Mouse (Mus musculus) c-Kit-positive CD71-positive TER-119-negative erythroid progenitor cells, embryonic 14.5 days (primary cell): ENCODE measurements around the gene Stxbp6.

Source experiments
- DNase-seq: peaks from one replicate; pipeline ENCODE4 v3.0.0-alpha.2; 2013; ENCODE audit warnings: low read depth

Stxbp6 gene

DNA sequence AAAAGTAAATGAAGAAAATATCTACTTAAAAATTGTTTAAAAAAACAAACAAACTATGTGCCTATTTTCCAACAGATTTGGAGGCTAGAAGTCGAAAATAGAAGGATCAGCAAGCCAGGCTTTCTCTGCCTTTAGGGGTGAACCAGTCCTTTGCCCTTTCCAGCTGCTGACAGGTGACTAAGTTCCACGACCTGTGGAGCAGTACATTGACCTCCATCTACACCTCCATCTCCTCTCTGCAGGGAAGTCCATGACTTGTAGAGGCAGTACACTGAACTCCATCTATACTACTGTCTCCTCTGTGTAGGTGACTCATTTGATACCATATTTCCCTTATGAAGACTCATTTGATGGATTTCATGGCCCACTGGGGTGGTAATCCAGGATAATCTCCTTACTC, 78.2 kb downstream of the Stxbp6 start:
- no peak for DNase-seq

DNA sequence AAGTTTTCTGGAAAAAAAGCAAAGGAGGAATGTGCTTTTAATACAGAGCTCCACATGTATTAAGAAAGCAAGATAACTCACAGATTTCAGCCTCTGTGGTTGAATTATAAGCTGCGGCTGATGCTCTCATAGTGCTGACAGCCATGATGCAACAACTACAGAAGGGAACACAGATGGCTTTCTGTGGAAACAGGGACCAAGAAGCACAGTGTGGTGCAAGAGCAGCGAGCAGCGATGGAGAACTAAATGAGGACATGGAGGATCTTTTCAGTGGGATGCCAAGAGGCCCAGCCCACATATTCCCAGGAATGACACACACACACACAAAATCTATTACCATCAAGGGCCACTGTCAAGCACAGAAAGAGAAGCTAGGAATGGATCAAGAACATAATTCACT, 81.1 kb downstream of the Stxbp6 start:
- no peak for DNase-seq

DNA sequence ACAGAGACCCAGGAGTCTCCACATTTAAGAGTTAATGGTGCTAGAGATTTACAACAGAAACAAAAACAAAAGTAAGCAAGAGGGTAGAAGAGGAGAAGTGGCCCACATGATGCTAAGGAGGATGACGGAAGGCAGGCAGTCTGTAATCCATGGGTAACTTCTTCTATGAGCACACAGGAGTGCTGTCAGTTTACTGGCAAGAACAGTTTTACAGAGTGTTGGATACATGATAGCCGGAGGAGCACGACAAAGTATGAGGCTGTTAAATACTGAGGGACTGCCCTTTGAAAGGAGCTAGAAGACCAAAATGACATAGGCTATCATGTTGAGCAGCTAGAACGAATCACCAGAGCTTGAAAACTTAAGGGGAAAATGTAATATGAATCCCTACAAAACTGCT, 81.7 kb downstream of the Stxbp6 start:
- no peak for DNase-seq

GRCm38 (mm10) chr12:44990379-44990778, 84.1 kb downstream of the Stxbp6 start:
- DNase-seq = no peak

DNA sequence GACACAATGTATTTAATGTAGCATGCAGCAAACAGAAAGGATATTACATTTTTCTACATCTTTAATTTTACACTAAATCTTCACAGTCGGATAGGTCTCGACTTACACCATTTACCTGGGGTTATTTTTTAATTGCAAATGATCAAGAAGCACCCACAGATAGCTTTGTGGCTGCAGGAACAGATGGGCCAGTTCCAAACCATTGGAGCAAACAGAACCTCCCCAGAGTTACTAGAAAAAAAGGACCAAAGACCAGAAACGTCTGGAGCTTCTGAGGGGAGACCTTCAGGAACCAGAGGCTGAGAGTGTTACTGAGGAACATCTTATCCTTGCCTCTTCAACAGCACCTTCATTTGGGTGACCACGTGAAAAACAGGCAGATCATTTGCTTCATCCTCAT, 85.5 kb downstream of the Stxbp6 start:
- DNase-seq = no peak

DNA sequence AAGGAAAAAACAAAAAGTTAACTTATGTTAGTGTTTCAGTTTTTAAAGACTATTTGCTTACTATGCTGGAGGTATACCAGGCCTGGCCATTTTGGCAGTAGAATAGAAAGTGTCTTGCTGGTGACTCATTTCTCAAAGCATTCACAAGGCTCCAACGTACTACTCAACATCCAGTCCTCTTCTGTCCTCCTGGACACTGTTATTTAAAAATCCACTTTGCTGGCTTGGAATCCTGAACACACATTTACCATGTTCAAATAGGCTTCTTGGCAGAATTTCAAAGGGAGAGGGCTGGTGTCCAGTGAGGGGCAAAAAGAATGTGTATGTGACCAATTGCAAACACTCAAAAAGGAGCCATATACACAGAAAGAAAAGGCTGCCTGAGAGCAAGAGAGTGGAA, 86.7 kb downstream of the Stxbp6 start:
- DNase-seq = no peak

- DNase-seq = no peak
Measured at GRCm38 (mm10) chr12:44979316-44979848, 95.1 kb downstream of the Stxbp6 start.

GRCm38 (mm10) chr12:44975266-44975665, 99.2 kb downstream of the Stxbp6 start:
- DNase-seq = no peak

GRCm38 (mm10) chr12:44971477-44971876, 103.0 kb downstream of the Stxbp6 start:
- no peak for DNase-seq

DNA sequence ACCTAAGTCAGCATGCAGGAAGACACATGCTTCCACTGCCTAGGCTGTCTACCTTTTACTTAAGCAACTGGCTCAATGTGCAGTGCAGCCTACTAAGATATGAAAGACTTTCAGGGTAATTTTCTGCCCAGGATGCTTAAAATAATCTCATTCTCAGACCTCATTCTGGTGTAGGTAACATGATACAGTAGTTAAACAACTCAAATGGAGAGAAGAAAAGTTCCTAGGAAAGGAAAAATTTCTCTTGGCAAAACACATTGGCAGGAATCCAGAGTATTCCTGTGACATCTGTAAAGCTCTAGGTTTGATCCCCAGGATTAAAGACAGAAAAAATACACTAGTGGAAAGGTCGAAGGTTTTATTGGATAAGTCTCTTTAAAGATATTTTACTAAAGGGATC, 107.1 kb downstream of the Stxbp6 start:
- DNase-seq = no peak

GRCm38 (mm10) chr12:44957474-44957873, 117.0 kb downstream of the Stxbp6 start:
- no peak for DNase-seq

GRCm38 (mm10) chr12:44953121-44953520, 121.4 kb downstream of the Stxbp6 start:
- no peak for DNase-seq

DNA sequence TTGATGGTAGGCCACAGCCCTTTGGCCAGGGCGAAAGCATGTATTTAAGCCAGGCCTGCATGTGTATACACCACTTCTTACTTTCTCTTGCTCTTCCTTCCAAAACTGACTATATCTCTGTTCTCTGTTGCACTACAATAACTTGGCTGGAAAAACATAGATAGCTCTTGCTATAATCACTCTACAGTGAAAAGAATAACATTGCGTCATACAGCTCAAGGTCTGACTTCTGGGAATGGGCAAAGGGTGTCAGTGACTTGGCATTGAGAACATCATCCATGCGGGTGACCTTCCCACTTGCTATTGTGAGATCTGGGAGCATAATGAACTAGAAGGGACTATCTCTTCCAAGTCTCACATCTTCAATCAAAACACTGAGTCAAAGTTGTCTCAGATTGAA, 122.4 kb downstream of the Stxbp6 start:
- DNase-seq = no peak

DNA sequence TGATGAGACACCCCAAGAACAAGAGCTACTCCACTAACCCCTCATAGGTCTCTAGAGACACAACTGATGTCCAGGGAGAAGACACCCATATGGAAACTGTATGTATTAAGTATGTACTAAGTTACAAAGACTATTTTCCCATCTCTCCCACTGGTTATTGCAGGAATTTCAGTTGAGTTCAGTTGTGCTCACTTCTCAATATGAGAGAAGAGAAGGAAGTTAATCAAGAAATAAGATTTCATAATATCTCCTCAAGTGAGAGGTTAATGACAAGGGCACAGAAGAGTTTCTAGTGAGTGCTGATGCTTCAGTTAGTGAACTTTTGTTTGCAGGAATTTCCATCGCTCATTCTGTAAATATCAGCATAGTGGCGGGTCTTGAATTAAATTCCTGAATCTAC, 124.0 kb downstream of the Stxbp6 start:
- DNase-seq = no peak

- DNase-seq = no peak
Measured at GRCm38 (mm10) chr12:44947823-44948222, 126.7 kb downstream of the Stxbp6 start.

- DNase-seq = no peak
Measured at GRCm38 (mm10) chr12:44940325-44940724, 134.2 kb downstream of the Stxbp6 start.

DNA sequence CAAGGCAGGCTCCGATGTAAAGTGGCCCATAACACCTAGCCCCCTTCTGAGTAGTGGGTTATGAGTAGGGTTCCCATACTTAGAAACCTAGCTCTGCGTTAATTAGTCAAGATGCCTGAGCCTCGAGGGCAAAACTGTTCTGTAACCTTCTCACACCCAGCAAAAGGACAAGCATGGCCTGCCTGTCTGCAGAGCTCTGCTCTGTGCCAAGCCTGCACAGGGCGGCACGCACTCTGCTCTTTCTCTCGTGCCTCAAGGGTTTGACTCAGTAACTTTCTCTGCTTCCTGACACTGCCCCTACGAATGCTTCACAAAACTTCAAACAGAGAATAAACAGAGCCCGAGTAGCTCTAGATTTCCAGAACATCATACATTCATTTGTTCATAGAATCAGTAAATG, 135.4 kb downstream of the Stxbp6 start:
- DNase-seq = no peak

GRCm38 (mm10) chr12:44932954-44933353, 141.6 kb downstream of the Stxbp6 start:
- no peak for DNase-seq

DNA sequence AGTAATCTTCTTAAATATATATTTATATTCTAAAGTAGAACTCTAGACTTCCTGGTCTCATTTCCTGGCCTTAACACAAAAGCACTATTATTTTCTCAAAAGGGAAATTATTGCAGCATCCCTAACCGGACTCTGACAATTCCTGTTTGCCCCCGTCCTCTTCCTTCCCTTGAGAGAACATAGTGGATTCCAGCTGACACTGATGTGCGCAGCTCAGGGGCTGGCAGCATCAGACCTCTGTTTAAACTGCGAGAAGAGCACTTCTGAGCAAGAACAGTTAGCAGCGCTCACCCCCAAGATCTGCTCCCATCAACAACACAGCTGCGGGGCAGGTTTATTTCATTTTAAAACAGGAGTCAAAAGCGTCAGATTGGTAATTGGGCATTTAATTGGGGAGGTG, 142.8 kb downstream of the Stxbp6 start:
- DNase-seq = no peak

- DNase-seq = no peak
Measured at GRCm38 (mm10) chr12:44928456-44928855, 146.1 kb downstream of the Stxbp6 start.

DNA sequence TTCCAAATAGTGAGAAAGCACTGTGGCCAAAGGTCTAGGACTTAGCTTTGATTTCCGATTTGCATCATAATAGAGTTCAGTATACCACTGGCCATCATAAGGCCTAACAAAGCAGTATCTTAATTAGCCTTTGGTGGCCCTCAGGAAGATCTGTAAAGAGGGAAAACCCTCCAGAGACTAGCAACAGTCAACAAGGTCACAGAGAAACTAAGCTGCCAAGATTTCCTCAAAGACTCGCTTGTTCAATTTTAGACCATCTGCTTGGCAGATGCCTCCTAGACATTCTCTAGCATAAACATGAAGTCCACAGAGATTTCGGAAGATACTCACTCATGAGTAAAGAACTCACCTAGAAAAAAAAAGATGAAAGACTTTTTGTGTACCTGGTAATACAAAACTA, 148.6 kb downstream of the Stxbp6 start:
- DNase-seq = no peak

DNA sequence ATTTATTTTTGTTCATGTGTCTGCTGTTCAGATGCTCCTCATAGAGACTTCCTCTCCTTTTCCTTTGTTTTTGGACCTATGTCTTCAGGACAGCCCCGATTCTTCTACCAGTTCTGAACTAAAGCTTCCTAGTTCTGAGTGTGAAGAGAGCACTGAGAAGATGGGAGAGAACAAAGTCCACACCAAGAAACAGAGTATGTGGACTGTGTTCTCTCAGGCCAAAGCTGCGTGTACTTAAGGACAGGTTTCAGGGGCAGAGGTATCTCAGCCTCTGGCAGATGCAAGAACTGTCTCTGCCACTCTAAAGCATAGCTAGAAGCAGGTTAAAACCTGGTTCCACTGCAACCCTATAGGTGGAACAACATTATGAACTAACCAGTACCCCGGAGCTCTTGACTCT, 151.2 kb downstream of the Stxbp6 start:
- DNase-seq = no peak

DNA sequence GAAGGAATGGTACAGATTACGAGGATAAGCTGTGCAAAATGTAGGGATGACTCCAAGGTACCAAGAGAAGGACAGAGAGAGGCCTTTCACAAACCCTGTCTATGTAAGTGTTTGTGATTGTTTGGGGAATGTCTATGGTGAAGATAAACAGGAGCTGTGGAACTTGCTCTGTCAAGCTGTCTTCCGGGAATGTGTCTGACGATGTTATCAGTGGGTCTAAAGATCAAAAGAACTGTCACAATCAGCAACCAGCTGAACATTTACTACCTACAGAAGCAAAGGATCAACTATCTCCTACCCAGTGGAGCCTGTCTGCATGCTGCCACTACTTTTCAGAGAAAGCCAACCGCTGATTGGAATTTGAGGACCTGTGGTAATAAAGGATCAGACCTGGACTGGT, 152.3 kb downstream of the Stxbp6 start:
- DNase-seq = no peak

DNA sequence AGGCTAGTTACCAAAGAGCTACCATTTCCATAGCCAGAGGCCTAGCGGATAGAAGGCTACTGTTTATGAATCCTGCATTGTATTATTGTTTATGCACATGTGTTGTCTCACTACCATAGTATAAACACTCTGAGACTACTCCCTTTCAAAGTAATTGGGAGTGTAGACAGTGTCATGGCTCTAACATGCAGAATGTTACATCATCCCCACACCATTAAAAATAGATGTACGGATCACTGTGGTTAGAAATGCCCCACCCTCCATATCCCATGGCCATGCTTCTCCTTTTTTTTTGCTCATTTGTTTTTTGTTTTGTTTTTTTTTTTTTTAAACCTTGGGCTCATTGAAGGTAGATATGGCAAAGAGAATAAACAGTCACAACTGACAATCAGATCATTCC, 154.9 kb downstream of the Stxbp6 start:
- no peak for DNase-seq

DNA sequence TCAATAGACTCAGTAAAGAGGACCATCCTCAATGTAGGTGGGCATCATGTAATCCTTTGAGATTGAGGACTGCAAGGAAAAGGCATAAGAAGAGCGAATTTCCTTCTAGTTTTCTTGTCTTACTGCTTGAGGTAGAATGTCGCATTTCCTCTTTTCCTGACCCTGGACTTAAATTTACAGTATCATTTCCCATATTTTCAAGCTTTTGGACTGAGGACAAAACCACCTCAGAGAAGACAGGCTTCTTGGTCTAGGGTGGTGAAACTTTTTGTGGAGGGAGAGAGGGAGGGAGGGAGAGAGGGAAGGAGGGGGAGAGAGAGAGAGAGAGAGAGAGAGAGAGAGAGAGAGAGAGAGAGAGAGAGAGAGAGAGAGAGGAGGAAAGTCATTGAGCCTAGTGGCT, 155.6 kb downstream of the Stxbp6 start:
- no peak for DNase-seq
